ENCODE assay signal across 18 mouse cellular contexts in the genomic region with DNA sequence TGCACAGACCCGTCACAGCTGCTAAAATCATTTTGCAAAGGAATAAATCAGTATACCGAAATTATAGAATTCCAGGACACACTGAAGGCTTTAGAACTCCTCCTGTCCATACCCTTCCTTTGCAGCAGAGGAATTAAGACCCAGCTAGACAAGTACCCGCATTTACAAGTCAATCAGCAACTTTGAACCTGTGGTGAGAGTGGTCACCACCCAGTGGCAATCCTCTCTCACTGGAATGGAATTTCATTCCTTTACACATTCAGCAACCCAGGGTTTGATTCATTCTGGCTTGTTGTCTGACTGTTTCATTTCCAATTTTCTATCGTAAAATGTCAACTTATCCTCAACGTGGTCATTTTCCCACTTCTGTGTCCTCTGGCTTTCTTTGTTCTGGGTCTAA.
"Had no signal": no experiment of that assay in that cellular context is flagged by ENCODE, and none has a peak within 500 bp of the region (broad histone marks: within the 10 kb centered on the region; RNA-seq: fewer than 3 reads in every experiment).

No protein-coding gene starts in this region.

- DNase-seq: liver, postnatal 0 days; lung, adult 2 months; lung, postnatal 14 days; lung, postnatal 36 days; right cerebral cortex, postnatal 25 days; right cerebral cortex, postnatal 4 days; spleen, adult 18-20 months; thymus, adult 18-20 months; thymus, postnatal 14 days; thymus, postnatal 36 days had no signal

- H3K4me3 ChIP-seq: liver, embryonic 15.5 days; lung, embryonic 15.5 days; midbrain, embryonic 13.5 days; midbrain, embryonic 15.5 days; neural tube, embryonic 12.5 days had no signal

- H3K27ac ChIP-seq: liver, embryonic 15.5 days; lung, embryonic 15.5 days; macrophage; midbrain, embryonic 13.5 days; midbrain, embryonic 15.5 days; neural tube, embryonic 12.5 days had no signal

- H3K27me3 ChIP-seq: liver, embryonic 15.5 days; lung, embryonic 15.5 days; midbrain, embryonic 13.5 days; midbrain, embryonic 15.5 days; neural tube, embryonic 12.5 days had no signal

- H3K4me1 ChIP-seq: liver, embryonic 15.5 days had no signal

- H3K36me3 ChIP-seq: liver, embryonic 15.5 days; lung, embryonic 15.5 days; midbrain, embryonic 13.5 days; midbrain, embryonic 15.5 days; neural tube, embryonic 12.5 days had no signal

- H3K9me3 ChIP-seq: liver, embryonic 15.5 days; lung, embryonic 15.5 days; midbrain, embryonic 13.5 days; midbrain, embryonic 15.5 days; neural tube, embryonic 12.5 days had no signal

- H3K4me2 ChIP-seq: liver, embryonic 15.5 days; lung, embryonic 15.5 days; midbrain, embryonic 11.5 days; midbrain, embryonic 13.5 days; midbrain, embryonic 15.5 days; neural tube, embryonic 12.5 days had no signal

- H3K9ac ChIP-seq: liver, embryonic 15.5 days; liver, postnatal 0 days; lung, embryonic 15.5 days; midbrain, embryonic 13.5 days; midbrain, embryonic 15.5 days; neural tube, embryonic 12.5 days had no signal

- ATAC-seq: liver, postnatal 0 days; lung, postnatal 0 days; midbrain, embryonic 13.5 days; midbrain, embryonic 15.5 days had no signal
